Mouse (Mus musculus) A20 (cell line): ENCODE measurements around the gene Tmem120b.

Source experiments
- DNase-seq: peaks from one replicate; pipeline ENCODE4 v3.0.0-alpha.2; 2011; ENCODE audit warnings: low read depth, low spot score

Tmem120b gene

GRCm38 (mm10) chr5:123128426-123129169 is 60.4 kb downstream of the Tmem120b start:
- DNase-seq: peak; percentile 94

GRCm38 (mm10) chr5:123129170-123129757 is 61.0 kb downstream of the Tmem120b start:
- DNase-seq: no peak

- no peak for DNase-seq
Measured at GRCm38 (mm10) chr5:123130030-123130813, 62.0 kb downstream of the Tmem120b start.

GRCm38 (mm10) chr5:123130814-123131148 is 62.6 kb downstream of the Tmem120b start:
- no peak for DNase-seq

- DNase-seq: peak; percentile 97
Measured at GRCm38 (mm10) chr5:123132308-123133071, 64.3 kb downstream of the Tmem120b start, which contains the start of gene Rhof. TSS of gene Rhof (minus strand) at chr5:123132692.

GRCm38 (mm10) chr5:123133083-123133783 is 65.0 kb downstream of the Tmem120b start:
- DNase-seq: peak; percentile 85

GRCm38 (mm10) chr5:123133784-123134143 is 65.5 kb downstream of the Tmem120b start:
- DNase-seq: no peak

- DNase-seq: no peak
Measured at GRCm38 (mm10) chr5:123134186-123134874, 66.1 kb downstream of the Tmem120b start.

GRCm38 (mm10) chr5:123134875-123135382 is 66.7 kb downstream of the Tmem120b start:
- no peak for DNase-seq

- DNase-seq: no peak
Measured at GRCm38 (mm10) chr5:123135471-123136360, 67.5 kb downstream of the Tmem120b start.

- DNase-seq: no peak
Measured at GRCm38 (mm10) chr5:123136361-123137043, 68.3 kb downstream of the Tmem120b start.

GRCm38 (mm10) chr5:123137044-123137909 is 69.1 kb downstream of the Tmem120b start:
- DNase-seq: peak; percentile 24

GRCm38 (mm10) chr5:123137910-123138229 is 69.7 kb downstream of the Tmem120b start:
- no peak for DNase-seq

GRCm38 (mm10) chr5:123138230-123138911 is 70.2 kb downstream of the Tmem120b start:
- DNase-seq: peak; percentile 63

GRCm38 (mm10) chr5:123138953-123139721 is 70.9 kb downstream of the Tmem120b start:
- peak; percentile 81 for DNase-seq
